Mouse (Mus musculus) ES-E14 (cell line): ENCODE measurements around the gene Vcp.

Source experiments
- CHD2 ChIP-seq: IDR thresholded peaks from 2 replicates; pipeline ENCODE4 v1.6.1; 2014; ENCODE audit warnings: mild to moderate bottlenecking, low read depth, low read length, inconsistent platforms
- HCFC1 ChIP-seq: IDR thresholded peaks from 2 replicates; pipeline ENCODE4 v1.6.1; 2012; ENCODE audit warnings: low read length, inconsistent platforms, borderline replicate concordance; ENCODE audit not compliant: insufficient read depth
- MAFK ChIP-seq: IDR thresholded peaks from 2 replicates; pipeline ENCODE4 v1.6.1; 2014; ENCODE audit warnings: mild to moderate bottlenecking, low read depth, low read length, inconsistent platforms; ENCODE audit not compliant: insufficient read depth
- ZC3H11A ChIP-seq: IDR thresholded peaks from 2 replicates; pipeline ENCODE4 v1.6.1; 2012; ENCODE audit warnings: low read depth, mild to moderate bottlenecking, inconsistent platforms, low read length, borderline replicate concordance
- ZNF384 ChIP-seq: IDR thresholded peaks from 2 replicates; pipeline ENCODE4 v1.6.1; 2012; ENCODE audit warnings: low read depth, low read length, inconsistent platforms

- TF ChIP-seq MAFK (no peak), CHD2 (no peak), ZC3H11A (no peak), HCFC1 (no peak), ZNF384 (no peak)
Observed at GRCm38 (mm10) chr4:43029121-43029520, 28.8 kb upstream of the Vcp start.
